Mouse (Mus musculus) small intestine, adult 2 months (tissue): Measurements from ENCODE around the gene Pgs1. TPM values are rescaled to one million over a fixed set of nuclear protein-coding genes. Genes with fewer than 3 reads are reported as not detected.

Source experiments
- H3K27ac ChIP-seq: fragments of 200-500 bp; 2 replicates; pipeline ENCODE4 v1.5.1; 2012; ENCODE audit warnings: low read depth, low read length, control low read depth, inconsistent platforms; ENCODE audit not compliant: insufficient read depth
- H3K27me3 ChIP-seq: fragments of 200-500 bp; 2 replicates; pipeline ENCODE4 v1.6.1; 2012; ENCODE audit warnings: mild to moderate bottlenecking, moderate library complexity, low read length, inconsistent platforms; ENCODE audit not compliant: control insufficient read depth, insufficient read depth
- H3K36me3 ChIP-seq: fragments of 200-500 bp; 2 replicates; pipeline ENCODE4 v1.6.1; 2012; ENCODE audit warnings: mild to moderate bottlenecking, low read length, control low read depth, inconsistent platforms; ENCODE audit not compliant: control insufficient read depth, insufficient read depth
- H3K4me1 ChIP-seq: fragments of 200-500 bp; 2 replicates; pipeline ENCODE4 v1.6.1; 2012; ENCODE audit warnings: low read length, inconsistent platforms, mixed read lengths; ENCODE audit not compliant: control insufficient read depth, insufficient read depth, insufficient read length
- H3K4me3 ChIP-seq: fragments of 200-500 bp; 2 replicates; pipeline ENCODE4 v1.5.1; 2012; ENCODE audit warnings: low read depth, mild to moderate bottlenecking, control low read depth, inconsistent platforms, low read length, moderate library complexity
- CTCF ChIP-seq: fragments of 200-500 bp; IDR thresholded peaks from 2 replicates; pipeline ENCODE4 v1.5.1; 2012; ENCODE audit warnings: low read depth, mild to moderate bottlenecking, control low read depth, inconsistent platforms, low read length, moderate library complexity, mixed read lengths; ENCODE audit not compliant: insufficient replicate concordance, insufficient read length; ENCODE audit errors: extremely low read depth
- POLR2A ChIP-seq: fragments of 200-500 bp; IDR thresholded peaks from 2 replicates; pipeline ENCODE4 v1.6.1; 2012; ENCODE audit warnings: low read depth, mild to moderate bottlenecking, control low read depth, inconsistent platforms, low read length, moderate library complexity
- WGBS: fragments of 180-500 bp; shearing (Covaris S2); methylation state at CpG from one replicate; pipeline ENCODE4 v1.1.7; 2018; 5-methylcytosine and 5-hydroxymethylcytosine counted together
- polyA plus RNA-seq: library from polyadenylated mRNA; depleted of rRNA; stranded (reverse); fragments of >200 nt; gene quantifications from 2 replicates; pipeline ENCODE4 v1.2.3, GENCODE M21; 2012

Gene Pgs1
- polyA plus RNA-seq, 1 experiment: 35.0 TPM

GRCm38 (mm10) chr11:118015381-118016145 lies 29.5 kb downstream of the Pgs1 start:
- WGBS: 85% methylated on average over 8 of the region's 8 CpGs
- TF ChIP-seq POLR2A: no peak
- TF ChIP-seq CTCF: no peak
- Histone ChIP-seq H3K36me3 (peaks cover 24% of the 10 kb centered on the region), H3K27me3 (no peaks in the 10 kb centered on the region), H3K4me1 (peaks cover 32% of the 10 kb centered on the region), H3K4me3 (no peak overlapping the region), H3K27ac (peak overlapping the region; percentile 59)

GRCm38 (mm10) chr11:118018328-118018727 lies 32.2 kb downstream of the Pgs1 start:
- TF ChIP-seq POLR2A (no peak), CTCF (peak; percentile 69; the same call in 1 of the 2 replicates)
- 93% methylated on average over 4 of the region's 4 CpGs for WGBS
- Histone ChIP-seq H3K27ac (no peak overlapping the region), H3K27me3 (no peaks in the 10 kb centered on the region), H3K4me1 (peaks cover 11% of the 10 kb centered on the region), H3K36me3 (peaks cover 40% of the 10 kb centered on the region), H3K4me3 (no peak overlapping the region)

- Histone ChIP-seq H3K36me3 (peaks cover 42% of the 10 kb centered on the region), H3K4me1 (no peaks in the 10 kb centered on the region; the same call in 1 of the 2 replicates), H3K27ac (no peak overlapping the region), H3K27me3 (no peaks in the 10 kb centered on the region), H3K4me3 (no peak overlapping the region)
- 67% methylated on average over 1 of the region's 1 CpGs for WGBS
- TF ChIP-seq POLR2A: no peak
- peak; percentile 96 for TF ChIP-seq CTCF
These were observed 35.7 kb downstream of the Pgs1 start for GRCm38 (mm10) chr11:118021806-118022205.

- H3K4me1 ChIP-seq: no peaks in the 10 kb centered on the region; the same call in 1 of the 2 replicates
- 97% methylated on average over 7 of the region's 7 CpGs for WGBS
- no peaks in the 10 kb centered on the region for H3K27me3 ChIP-seq
- no peak overlapping the region for H3K4me3 ChIP-seq
- H3K36me3 ChIP-seq: peaks cover 40% of the 10 kb centered on the region
- H3K27ac ChIP-seq: no peak overlapping the region
- TF ChIP-seq POLR2A (no peak), CTCF (no peak)
These were observed 37.4 kb downstream of the Pgs1 start for GRCm38 (mm10) chr11:118023475-118023874.

- 93% methylated on average over 2 of the region's 2 CpGs for WGBS
- no peak for TF ChIP-seq POLR2A
- TF ChIP-seq CTCF: no peak
- no peak overlapping the region for H3K27ac ChIP-seq
- H3K27me3 ChIP-seq: no peaks in the 10 kb centered on the region
- no peak overlapping the region for H3K4me3 ChIP-seq
- peaks cover 40% of the 10 kb centered on the region for H3K36me3 ChIP-seq
- no peaks in the 10 kb centered on the region; the same call in 1 of the 2 replicates for H3K4me1 ChIP-seq
These were observed 38.0 kb downstream of the Pgs1 start for GRCm38 (mm10) chr11:118024111-118024510.

- H3K27me3 ChIP-seq: no peaks in the 10 kb centered on the region
- 96% methylated on average over 6 of the region's 6 CpGs for WGBS
- peaks cover 9% of the 10 kb centered on the region for H3K36me3 ChIP-seq
- no peak overlapping the region for H3K4me3 ChIP-seq
- no peaks in the 10 kb centered on the region for H3K4me1 ChIP-seq
- no peak for TF ChIP-seq POLR2A
- TF ChIP-seq CTCF: no peak
- no peak overlapping the region for H3K27ac ChIP-seq
These were observed 43.1 kb downstream of the Pgs1 start for GRCm38 (mm10) chr11:118029170-118029569.

GRCm38 (mm10) chr11:118031134-118031533 lies 45.0 kb downstream of the Pgs1 start:
- H3K36me3 ChIP-seq: no peaks in the 10 kb centered on the region
- no peak overlapping the region for H3K4me3 ChIP-seq
- WGBS: 65% methylated on average over 9 of the region's 9 CpGs
- no peaks in the 10 kb centered on the region for H3K27me3 ChIP-seq
- TF ChIP-seq POLR2A (no peak), CTCF (no peak)
- H3K27ac ChIP-seq: no peak overlapping the region
- H3K4me1 ChIP-seq: peaks cover 6% of the 10 kb centered on the region; the same call in 1 of the 2 replicates
